Mouse (Mus musculus) limb, embryonic 10.5 days (tissue): Measurements from ENCODE around the gene Ankrd44. TPM values are rescaled to one million over a fixed set of nuclear protein-coding genes. Genes with fewer than 3 reads are reported as not detected.

Experiments used
- DNase-seq: peaks from one replicate; pipeline ENCODE4 v3.0.0-alpha.2; 2017; ENCODE audit warnings: low spot score
- H3K27ac ChIP-seq: fragments of 300-500 bp; sonication (generic); 2 replicates; pipeline ENCODE4 v1.5.1; 2016; ENCODE audit warnings: mild to moderate bottlenecking
- H3K27me3 ChIP-seq: fragments of 300-500 bp; sonication (generic); 2 replicates; pipeline ENCODE4 v1.6.1; 2016; ENCODE audit warnings: low read depth, mild to moderate bottlenecking; ENCODE audit not compliant: poor library complexity, severe bottlenecking
- H3K36me3 ChIP-seq: fragments of 300-500 bp; sonication (generic); 2 replicates; pipeline ENCODE4 v1.6.1; 2016; ENCODE audit warnings: mild to moderate bottlenecking, moderate library complexity
- H3K4me1 ChIP-seq: fragments of 300-500 bp; sonication (generic); 2 replicates; pipeline ENCODE4 v1.6.1; 2016
- H3K4me3 ChIP-seq: fragments of 300-500 bp; sonication (generic); 2 replicates; pipeline ENCODE4 v1.5.1; 2016; ENCODE audit warnings: mild to moderate bottlenecking, moderate library complexity
- H3K9me3 ChIP-seq: fragments of 300-500 bp; sonication (generic); replicated peaks from 2 replicates; pipeline ENCODE4 v1.6.1; 2016; ENCODE audit warnings: mild to moderate bottlenecking
- WGBS: fragments of 180-500 bp; shearing (Covaris S2); methylation state at CpG from one replicate; pipeline ENCODE4 v1.1.7; 2016; 5-methylcytosine and 5-hydroxymethylcytosine counted together
- polyA plus RNA-seq: library from polyadenylated mRNA; unstranded; fragments of >200 nt; fragmentation: Nextera tagmentation; extraction: Ambion mirVana; gene quantifications from 2 replicates; pipeline ENCODE4 v1.2.1, GENCODE M21; 2016

Gene Ankrd44
- polyA plus RNA-seq, 1 experiment from 2014 or later = 23.7 TPM

DNA sequence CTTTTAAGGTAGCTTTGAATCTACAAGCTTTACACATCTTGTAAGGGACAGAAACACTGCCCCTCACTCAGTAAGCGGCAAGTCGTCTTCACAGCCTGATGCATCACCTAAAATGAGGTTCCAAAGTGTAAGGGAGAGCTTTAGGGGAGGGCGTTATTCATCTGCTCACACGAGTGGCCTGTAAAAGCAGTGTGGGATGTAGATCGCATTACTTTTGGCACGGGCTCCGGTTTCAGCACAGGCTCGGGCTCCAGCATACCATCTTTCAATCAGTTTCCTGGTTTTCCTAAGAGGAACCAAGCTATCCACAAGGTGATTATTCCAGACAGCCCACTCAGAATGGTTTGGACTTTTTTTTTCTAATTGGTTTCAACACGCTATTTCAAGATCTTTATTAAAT is 74.6 kb downstream of the Ankrd44 start:
- Histone ChIP-seq H3K4me3 (no peak overlapping the region), H3K4me1 (peaks cover 55% of the 10 kb centered on the region), H3K36me3 (no peaks in the 10 kb centered on the region), H3K9me3 (no peaks in the 10 kb centered on the region), H3K27me3 (no peaks in the 10 kb centered on the region), H3K27ac (no peak overlapping the region; the same call in 1 of the 2 replicates)
- no peak for DNase-seq
- 48% methylated on average over 9 of the region's 9 CpGs for WGBS

GRCm38 (mm10) chr1:54850077-54850476 is 76.1 kb downstream of the Ankrd44 start:
- no peak overlapping the region for H3K27ac ChIP-seq
- no peak for DNase-seq
- peaks cover 55% of the 10 kb centered on the region for H3K4me1 ChIP-seq
- no peak overlapping the region for H3K4me3 ChIP-seq
- no peaks in the 10 kb centered on the region for H3K27me3 ChIP-seq
- no peaks in the 10 kb centered on the region for H3K9me3 ChIP-seq
- 72% methylated on average over 8 of the region's 8 CpGs for WGBS
- H3K36me3 ChIP-seq = no peaks in the 10 kb centered on the region

- Histone ChIP-seq H3K27ac (no peak overlapping the region), H3K27me3 (no peaks in the 10 kb centered on the region), H3K9me3 (no peaks in the 10 kb centered on the region), H3K4me3 (no peak overlapping the region), H3K36me3 (no peaks in the 10 kb centered on the region), H3K4me1 (peaks cover 47% of the 10 kb centered on the region)
- WGBS = 88% methylated on average over 1 of the region's 1 CpGs
- no peak for DNase-seq
Observed at GRCm38 (mm10) chr1:54847238-54847637, 78.9 kb downstream of the Ankrd44 start.

- Histone ChIP-seq H3K27ac (no peak overlapping the region), H3K27me3 (no peaks in the 10 kb centered on the region), H3K4me1 (peaks cover 43% of the 10 kb centered on the region), H3K9me3 (no peaks in the 10 kb centered on the region), H3K4me3 (no peak overlapping the region), H3K36me3 (no peaks in the 10 kb centered on the region)
- WGBS = 69% methylated on average over 5 of the region's 5 CpGs
- no peak for DNase-seq
Observed at GRCm38 (mm10) chr1:54846346-54847000, 79.7 kb downstream of the Ankrd44 start.

DNA sequence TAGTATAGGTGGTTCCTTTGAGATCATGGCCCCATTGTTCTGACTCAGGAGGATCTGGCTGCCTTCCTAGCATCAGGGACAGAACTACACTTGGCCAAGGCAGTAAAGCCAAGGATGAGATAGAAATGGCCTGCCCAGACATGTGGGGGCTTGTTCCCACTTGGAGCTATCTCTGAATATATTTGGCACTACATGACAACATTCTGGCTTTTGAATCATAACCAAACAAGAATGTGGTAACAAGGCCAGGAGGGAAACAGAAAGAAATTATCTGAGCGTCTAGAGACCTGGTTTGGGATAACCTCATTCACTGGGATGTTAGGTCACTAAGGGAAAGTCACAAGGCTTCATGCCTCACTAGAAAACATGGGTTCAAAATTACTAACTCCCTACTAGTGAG is 81.8 kb downstream of the Ankrd44 start:
- Histone ChIP-seq H3K27ac (no peak overlapping the region), H3K27me3 (no peaks in the 10 kb centered on the region), H3K36me3 (no peaks in the 10 kb centered on the region), H3K4me1 (peaks cover 22% of the 10 kb centered on the region), H3K9me3 (no peaks in the 10 kb centered on the region), H3K4me3 (no peak overlapping the region)
- no peak for DNase-seq
- WGBS = 86% methylated on average over 1 of the region's 1 CpGs

DNA sequence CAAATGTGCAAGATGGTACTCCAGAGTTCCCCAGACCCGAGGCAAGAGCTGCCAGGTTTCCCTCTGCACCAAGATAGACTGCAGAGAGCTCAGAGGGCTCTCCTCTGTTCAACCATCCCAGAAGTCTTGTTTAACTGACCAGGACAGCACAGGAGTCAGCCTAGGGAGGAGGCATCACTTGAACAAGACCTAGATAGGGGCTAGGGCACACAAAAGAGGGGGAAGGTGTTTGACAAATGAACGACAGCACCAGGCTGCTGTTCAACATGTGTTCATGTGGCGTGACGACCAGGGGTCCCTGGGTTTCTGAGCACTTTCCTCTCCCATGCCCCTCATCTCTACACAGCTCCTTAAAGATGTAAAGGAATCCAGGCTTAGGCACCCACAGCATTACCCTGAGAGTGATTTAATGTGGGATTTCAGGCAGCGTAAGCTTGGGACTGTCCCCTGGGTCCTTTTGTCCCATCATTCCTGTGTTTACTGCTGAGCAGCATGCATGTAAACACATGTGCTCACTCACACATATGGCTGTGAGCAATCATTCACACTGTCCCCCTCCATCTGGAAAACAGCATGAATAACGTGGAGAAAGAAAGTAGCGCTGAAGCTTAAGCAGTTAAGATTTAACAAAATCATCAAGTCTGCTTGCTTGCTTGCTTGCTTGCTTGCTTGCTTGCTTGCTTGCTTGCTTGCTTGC is 83.3 kb downstream of the Ankrd44 start:
- WGBS = 71% methylated on average over 7 of the region's 7 CpGs
- H3K4me1 ChIP-seq = peaks cover 21% of the 10 kb centered on the region

GRCm38 (mm10) chr1:54841788-54842187 is 84.4 kb downstream of the Ankrd44 start:
- Histone ChIP-seq H3K36me3 (no peaks in the 10 kb centered on the region), H3K27me3 (no peaks in the 10 kb centered on the region), H3K4me1 (peaks cover 17% of the 10 kb centered on the region), H3K9me3 (no peaks in the 10 kb centered on the region), H3K27ac (no peak overlapping the region), H3K4me3 (no peak overlapping the region)
- no peak for DNase-seq
- 52% methylated on average over 5 of the region's 5 CpGs for WGBS

More for the DNA sequence above, 83.3 kb downstream of the Ankrd44 start:
- Histone ChIP-seq H3K27ac (peak overlapping the region; percentile 28; the same call in 1 of the 2 replicates), H3K27me3 (no peaks in the 10 kb centered on the region), H3K4me3 (no peak overlapping the region), H3K36me3 (no peaks in the 10 kb centered on the region), H3K9me3 (no peaks in the 10 kb centered on the region)
- no peak for DNase-seq

DNA sequence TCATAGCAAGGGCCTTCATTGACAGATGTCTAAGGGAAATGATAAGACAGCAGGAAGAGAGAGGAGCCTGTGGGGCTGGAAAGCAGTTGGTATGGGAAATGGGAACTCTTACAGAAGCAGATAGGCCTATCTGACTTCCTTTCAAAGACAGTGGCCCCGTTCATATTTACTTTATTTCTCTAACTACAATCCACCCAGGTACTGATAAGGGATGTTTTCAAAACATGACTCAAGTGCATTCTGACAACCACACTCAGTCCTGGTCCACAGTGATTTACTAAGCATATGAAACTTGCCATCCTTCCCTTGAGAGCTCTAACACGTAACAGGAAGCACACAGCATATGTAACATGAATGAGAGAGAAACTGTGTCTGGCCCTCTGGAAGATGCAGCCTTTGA is 86.1 kb downstream of the Ankrd44 start:
- H3K4me3 ChIP-seq = no peak overlapping the region
- no peak overlapping the region for H3K27ac ChIP-seq
- DNase-seq = no peak
- H3K9me3 ChIP-seq = no peaks in the 10 kb centered on the region
- no peaks in the 10 kb centered on the region for H3K36me3 ChIP-seq
- H3K4me1 ChIP-seq = peaks cover 15% of the 10 kb centered on the region
- H3K27me3 ChIP-seq = no peaks in the 10 kb centered on the region
- 83% methylated on average over 2 of the region's 2 CpGs for WGBS

DNA sequence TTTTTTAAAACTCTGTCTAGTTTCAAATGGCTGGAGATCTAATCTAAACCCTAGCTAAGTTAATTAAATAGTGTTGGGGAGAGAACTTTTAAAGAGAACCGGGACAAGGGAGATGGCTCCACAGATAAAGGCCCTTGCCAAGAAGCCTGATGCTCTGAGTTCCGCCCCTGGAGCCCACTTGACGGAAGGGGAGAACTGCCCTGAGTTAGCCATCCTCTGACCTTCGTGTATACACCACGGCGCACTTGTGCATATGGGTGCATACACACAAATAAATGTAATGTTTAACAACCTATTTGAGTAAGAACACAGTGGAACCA is 87.7 kb downstream of the Ankrd44 start:
- no peak for DNase-seq
- Histone ChIP-seq H3K9me3 (no peaks in the 10 kb centered on the region), H3K4me3 (no peak overlapping the region), H3K27me3 (no peaks in the 10 kb centered on the region), H3K4me1 (peaks cover 20% of the 10 kb centered on the region), H3K27ac (no peak overlapping the region), H3K36me3 (no peaks in the 10 kb centered on the region)
- 90% methylated on average over 6 of the region's 6 CpGs for WGBS

DNA sequence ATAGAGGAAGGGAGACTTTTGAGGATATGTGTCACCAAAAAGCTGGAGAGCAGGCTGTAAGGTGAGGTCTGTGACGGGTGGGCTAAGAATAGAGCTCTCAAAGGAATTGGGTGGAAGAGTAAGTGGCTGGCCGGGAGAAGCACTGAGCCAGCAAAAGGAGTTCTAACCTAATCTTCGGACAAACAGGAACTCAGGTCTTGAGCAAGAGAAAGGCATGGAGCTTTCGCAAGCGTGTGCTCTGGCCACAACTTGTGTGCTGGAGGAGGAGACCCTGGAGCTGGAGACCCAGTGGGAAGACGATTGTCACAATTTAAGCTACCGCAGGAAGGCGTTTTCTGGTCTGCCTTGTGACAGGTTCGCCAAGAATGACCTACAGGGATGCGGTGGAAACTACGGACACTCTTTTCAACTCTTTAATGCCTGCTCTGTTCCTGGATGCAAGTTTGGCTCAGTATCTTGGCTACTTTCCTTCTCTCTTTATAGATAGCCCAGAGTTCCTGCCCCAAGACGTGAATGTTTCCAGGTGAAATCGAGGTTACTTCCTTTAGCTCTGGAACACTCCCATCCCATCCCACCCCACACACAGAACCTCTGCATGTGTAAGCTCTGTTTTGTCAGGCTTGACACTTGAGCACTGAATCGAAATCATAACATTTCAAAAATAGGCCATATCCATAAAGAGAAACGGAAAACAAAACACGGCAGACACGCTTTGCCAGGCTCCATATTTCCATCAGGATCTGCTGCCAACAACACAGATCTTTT is 88.3 kb downstream of the Ankrd44 start:
- H3K9me3 ChIP-seq = no peaks in the 10 kb centered on the region
- H3K27ac ChIP-seq = no peak overlapping the region
- no peak overlapping the region for H3K4me3 ChIP-seq
- H3K27me3 ChIP-seq = no peaks in the 10 kb centered on the region
- H3K36me3 ChIP-seq = no peaks in the 10 kb centered on the region
- DNase-seq = no peak
- 92% methylated on average over 17 of the region's 17 CpGs for WGBS
- H3K4me1 ChIP-seq = peaks cover 14% of the 10 kb centered on the region

GRCm38 (mm10) chr1:54835661-54836205 is 90.5 kb downstream of the Ankrd44 start:
- Histone ChIP-seq H3K27me3 (no peaks in the 10 kb centered on the region), H3K4me3 (no peak overlapping the region), H3K4me1 (peaks cover 7% of the 10 kb centered on the region), H3K27ac (no peak overlapping the region), H3K9me3 (no peaks in the 10 kb centered on the region), H3K36me3 (no peaks in the 10 kb centered on the region)
- 85% methylated on average over 6 of the region's 6 CpGs for WGBS
- DNase-seq = no peak

GRCm38 (mm10) chr1:54833221-54833620 is 93.0 kb downstream of the Ankrd44 start:
- no peaks in the 10 kb centered on the region for H3K36me3 ChIP-seq
- H3K9me3 ChIP-seq = no peaks in the 10 kb centered on the region
- 90% methylated on average over 6 of the region's 6 CpGs for WGBS
- no peak overlapping the region for H3K4me3 ChIP-seq
- H3K27me3 ChIP-seq = no peaks in the 10 kb centered on the region
- DNase-seq = no peak
- H3K4me1 ChIP-seq = peaks cover 7% of the 10 kb centered on the region
- 0 out of 2 replicates have a peak overlapping the region, but pooled peaks have one; percentile 40 for H3K27ac ChIP-seq

DNA sequence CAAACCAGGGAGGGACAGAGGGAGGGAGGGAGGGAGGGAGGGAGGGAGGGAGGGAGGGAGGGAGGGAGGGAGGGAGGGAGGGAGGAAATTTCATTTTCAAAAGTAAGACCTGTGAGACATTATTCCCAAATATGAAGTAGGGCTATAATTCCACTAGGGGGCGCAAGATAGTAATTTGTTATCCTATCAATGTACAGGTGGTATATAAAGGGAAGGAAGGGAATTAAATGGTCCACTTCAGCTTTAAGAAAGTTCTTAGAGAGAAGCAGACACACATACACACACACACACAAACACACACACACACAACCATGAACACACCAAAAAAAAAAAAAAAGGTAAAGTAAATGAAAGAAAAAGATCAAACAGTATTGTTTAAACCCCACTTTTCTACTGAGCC is 93.4 kb downstream of the Ankrd44 start:
- Histone ChIP-seq H3K27ac (no peak overlapping the region), H3K9me3 (no peaks in the 10 kb centered on the region), H3K27me3 (no peaks in the 10 kb centered on the region), H3K4me1 (peaks cover 7% of the 10 kb centered on the region), H3K36me3 (no peaks in the 10 kb centered on the region), H3K4me3 (no peak overlapping the region)
- DNase-seq = no peak
- WGBS = 0% methylated on average over 1 of the region's 1 CpGs
